Mouse (Mus musculus): ENCODE data around the gene Slc17a5. TPM values are rescaled to one million over a fixed set of nuclear protein-coding genes. Genes with fewer than 3 reads are reported as not detected.

The Slc17a5 gene
- polyA plus RNA-seq (2015; fragmentation: Nextera tagmentation; extraction: Ambion mirVana): 14.6 and 15.0 TPM in 2 replicates

DNA sequence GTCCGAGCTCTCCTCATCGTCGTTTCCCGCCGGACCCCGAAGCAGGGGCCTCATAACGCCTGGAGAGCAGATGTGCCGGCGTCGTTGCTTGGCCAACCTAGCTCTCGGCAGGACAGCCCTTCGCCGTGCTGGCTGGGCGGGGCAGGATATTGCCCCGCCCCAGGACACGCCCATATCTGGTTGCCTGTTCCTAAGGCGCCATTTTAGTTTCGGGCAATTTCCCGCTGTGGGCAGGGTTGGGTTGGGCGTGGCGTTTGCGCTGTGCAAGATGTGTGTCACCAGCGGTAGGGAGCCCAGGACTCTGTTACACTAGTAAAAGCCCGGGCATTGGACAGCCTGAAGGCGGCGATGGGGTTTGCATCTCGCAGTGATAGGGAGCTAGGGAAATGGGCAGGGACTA lies at the start of gene Slc17a5:
Gene Slc17a5 (minus strand): TSS at position 128 of the 400 bp plus-strand sequence.

DNA sequence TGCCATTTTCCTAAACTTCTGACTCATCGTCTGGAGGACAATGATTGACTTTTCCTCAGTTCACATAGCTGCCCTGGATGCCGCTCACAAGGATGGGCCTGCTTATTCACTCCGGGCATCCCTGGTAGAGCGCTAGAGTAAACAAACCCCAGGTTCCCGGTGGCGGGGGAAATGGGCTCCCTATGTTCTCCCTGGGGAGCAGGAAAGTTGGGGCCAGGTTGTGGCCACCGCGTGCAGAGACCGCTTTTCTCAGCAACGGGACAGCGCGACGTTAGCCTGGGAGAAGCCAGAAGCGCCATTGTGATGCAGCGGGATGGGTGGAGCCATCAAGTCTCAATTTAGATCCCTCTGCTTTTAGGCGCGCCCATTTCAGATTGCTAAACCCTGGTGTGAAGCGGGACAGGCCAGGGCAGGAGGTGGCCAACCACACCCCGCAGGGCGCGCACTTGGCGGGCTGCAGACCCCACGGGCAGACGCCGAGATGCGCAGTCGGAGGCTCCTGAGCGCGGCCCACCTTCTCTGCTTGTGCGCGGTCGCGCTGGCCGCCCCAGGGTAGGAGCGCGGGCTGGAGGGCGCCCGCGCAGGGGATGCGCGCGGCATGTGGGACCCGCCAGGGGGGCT lies 27.7 kb upstream of the Slc17a5 start, which contains the start of gene Cd109:
Gene Cd109 (plus strand): TSS at position 146 of the 621 bp plus-strand sequence.

DNA sequence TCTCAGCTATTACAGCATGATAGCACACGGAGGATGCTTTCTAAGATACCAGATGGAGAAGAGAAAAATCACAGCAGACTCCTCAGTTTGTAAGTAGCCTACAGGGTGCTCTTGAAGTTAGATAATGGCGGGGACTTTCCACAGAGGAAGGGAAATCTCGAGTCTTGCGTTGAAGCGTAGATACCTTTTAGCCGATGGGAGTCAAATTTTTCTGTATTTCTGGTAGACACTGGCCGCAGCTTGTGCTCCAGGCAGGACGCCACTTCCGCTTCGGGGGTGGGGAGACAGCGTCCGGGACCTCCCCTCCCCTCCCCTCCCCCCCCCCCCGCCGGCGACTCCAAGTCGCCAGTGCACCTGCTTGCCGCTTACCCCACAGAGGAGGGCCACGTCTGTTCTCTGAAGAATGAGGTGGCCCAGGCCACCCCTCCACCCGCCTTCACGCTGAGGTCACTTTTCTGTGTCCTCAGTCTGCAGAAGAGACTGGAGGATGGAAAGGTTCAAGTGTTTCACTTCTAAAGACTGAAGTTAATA lies 98.9 kb downstream of the Slc17a5 start, which contains the start of gene Eef1a1:
Gene Eef1a1 (minus strand): TSS at position 262 of the 531 bp plus-strand sequence.

Other genes with a start within 250 kb of the Slc17a5 start
- not detected in 2 replicates for gene Gsta2, start 232.3 kb downstream of the Slc17a5 start, polyA plus RNA-seq (2015; fragmentation: Nextera tagmentation; extraction: Ambion mirVana)
- 5.0 and 5.3 TPM in 2 replicates for gene Dppa5a, start 219.9 kb downstream of the Slc17a5 start, polyA plus RNA-seq (2015; fragmentation: Nextera tagmentation; extraction: Ambion mirVana)
- 3.8 and 4.1 TPM in 2 replicates for gene Ooep, start 209.3 kb downstream of the Slc17a5 start, polyA plus RNA-seq (2015; fragmentation: Nextera tagmentation; extraction: Ambion mirVana)
- gene Ddx43, start 192.3 kb downstream of the Slc17a5 start, polyA plus RNA-seq (2015; fragmentation: Nextera tagmentation; extraction: Ambion mirVana): 0.20 and 0.40 TPM in 2 replicates
- 0.76 and 1.2 TPM in 2 replicates for gene Cgas, start 144.8 kb downstream of the Slc17a5 start, polyA plus RNA-seq (2015; fragmentation: Nextera tagmentation; extraction: Ambion mirVana)
- gene Mto1, start 139.8 kb downstream of the Slc17a5 start, polyA plus RNA-seq (2015; fragmentation: Nextera tagmentation; extraction: Ambion mirVana): 25.7 and 26.4 TPM in 2 replicates
- gene Gm17324, start 139.3 kb downstream of the Slc17a5 start, polyA plus RNA-seq (2015; fragmentation: Nextera tagmentation; extraction: Ambion mirVana): 3.4 and 4.8 TPM in 2 replicates
- 2,333 and 2,366 TPM in 2 replicates for gene Eef1a1, start 98.9 kb downstream of the Slc17a5 start, polyA plus RNA-seq (2015; fragmentation: Nextera tagmentation; extraction: Ambion mirVana)
- 2.1 and 2.5 TPM in 2 replicates for gene Cd109, start 27.5 kb upstream of the Slc17a5 start, polyA plus RNA-seq (2015; fragmentation: Nextera tagmentation; extraction: Ambion mirVana)

Data from neural tube, postnatal 0 days (tissue).